Mouse (Mus musculus): Measurements from ENCODE around the gene Ets1.

GRCm38 (mm10) chr9:32657124-32657523 is 21.1 kb downstream of the Ets1 start:
- no peak for TF ChIP-seq CTCF (IDR thresholded peaks at IDR 0.05; ENCODE audit: control insufficient read depth, insufficient read depth, low read length)
- no peak for TF ChIP-seq POLR2A (IDR thresholded peaks at IDR 0.05; ENCODE audit: borderline replicate concordance, control insufficient read depth, low read depth, low read length)

Data from bone marrow, adult 2 months (tissue).